In the genomic region with DNA sequence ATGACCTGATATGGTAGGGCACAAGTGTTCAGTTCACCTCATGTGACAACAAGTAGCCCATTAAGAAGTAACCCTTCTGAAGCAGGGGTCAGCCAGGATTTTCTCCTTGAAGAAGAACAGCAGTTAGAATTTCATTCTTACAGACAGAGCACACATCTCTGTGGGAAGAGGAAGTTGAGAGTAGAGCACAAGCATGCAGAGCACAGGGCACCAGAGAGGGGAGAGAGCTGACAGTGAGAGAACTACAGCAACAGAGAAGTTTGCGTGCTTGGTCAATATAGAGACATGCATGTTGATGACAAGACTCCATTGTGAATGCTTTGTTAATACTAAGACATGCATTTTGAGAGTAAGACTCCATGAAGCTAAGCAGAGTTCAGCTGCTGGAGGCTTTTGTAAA, we compare ENCODE assay signal across 19 mouse cellular contexts.
"Had no signal": no experiment of that assay in that cellular context is flagged by ENCODE, and none has a peak within 500 bp of the region (broad histone marks: within the 10 kb centered on the region; RNA-seq: fewer than 3 reads in every experiment).

No protein-coding gene starts in this region.

- ATAC-seq: midbrain, embryonic 16.5 days had no signal

- H3K9me3 ChIP-seq: midbrain, embryonic 10.5 days; midbrain, embryonic 12.5 days; neural tube, embryonic 13.5 days; neural tube, embryonic 15.5 days had no signal

- H3K4me2 ChIP-seq: lung, embryonic 14.5 days; midbrain, embryonic 12.5 days; neural tube, embryonic 13.5 days; neural tube, embryonic 15.5 days had no signal

- H3K27ac ChIP-seq: midbrain, embryonic 10.5 days; midbrain, embryonic 12.5 days; neural tube, embryonic 13.5 days; neural tube, embryonic 15.5 days had no signal

- H3K4me3 ChIP-seq: midbrain, embryonic 10.5 days; midbrain, embryonic 12.5 days; myocyte; neural tube, embryonic 13.5 days; neural tube, embryonic 15.5 days had no signal

- H3K27me3 ChIP-seq: midbrain, embryonic 12.5 days; neural tube, embryonic 13.5 days; neural tube, embryonic 15.5 days had no signal

- H3K9ac ChIP-seq: lung, embryonic 14.5 days; midbrain, embryonic 12.5 days; neural tube, embryonic 13.5 days; neural tube, embryonic 15.5 days had no signal

- H3K4me1 ChIP-seq: midbrain, embryonic 10.5 days; midbrain, embryonic 12.5 days; neural tube, embryonic 13.5 days; neural tube, embryonic 15.5 days had no signal

- H3K36me3 ChIP-seq: midbrain, embryonic 10.5 days; midbrain, embryonic 12.5 days; neural tube, embryonic 13.5 days; neural tube, embryonic 15.5 days had no signal

- DNase-seq: lung, adult 18-20 months; lung, embryonic 14.5 days; lung, postnatal 10 days; lung, postnatal 4 days; midbrain, embryonic 14.5 days; retina, postnatal 1 day; right cerebral cortex, adult 18-20 months; right cerebral cortex, postnatal 25 days; right cerebral cortex, postnatal 4 days; spleen, adult 18-20 months; thymus, adult 18-20 months; thymus, postnatal 14 days; thymus, postnatal 4 days had no signal
